Mouse (Mus musculus) lung, postnatal 0 days (tissue): ENCODE results near the gene Cyp4a29.
"Not testable (repeated sequence)": the region's sequence is repeated elsewhere in the genome, so short reads cannot be mapped to it uniquely, and the experiment has no call there.

Experiments
- CTCF ChIP-seq: IDR thresholded peaks from 2 replicates; pipeline ENCODE4 v1.5.1; 2016; ENCODE audit warnings: antibody characterized with exemption, mild to moderate bottlenecking
- EP300 ChIP-seq: IDR thresholded peaks from 2 replicates; pipeline ENCODE4 v1.6.1; 2016; ENCODE audit warnings: antibody characterized with exemption, mild to moderate bottlenecking, control low read depth

DNA sequence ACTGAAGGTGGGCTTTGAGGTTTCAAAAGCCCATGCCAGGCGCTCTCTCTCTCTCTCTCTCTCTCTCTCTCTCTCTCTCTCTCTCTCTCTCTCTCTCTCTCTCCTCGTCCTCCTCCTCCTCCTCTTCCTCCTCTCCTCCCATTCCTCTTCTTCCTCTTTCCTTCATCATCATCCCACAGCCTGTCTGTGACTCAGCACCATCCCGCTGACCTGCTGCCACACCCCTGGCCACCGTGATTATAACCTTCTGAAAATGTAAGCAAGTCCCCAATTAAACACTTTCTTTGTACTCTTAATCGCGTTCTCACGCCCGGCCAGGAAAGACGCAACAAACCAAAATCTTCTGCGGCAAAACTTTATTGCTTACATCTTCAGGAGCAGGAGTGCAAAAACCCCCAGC, 38.9 kb downstream of the Cyp4a29 start:
- not testable (repeated sequence) for TF ChIP-seq EP300, CTCF
